Mouse (Mus musculus) testis, postnatal 14 days (tissue): ENCODE data around the gene Cd79a.
"Not testable (repeated sequence)": the region's sequence is repeated elsewhere in the genome, so short reads cannot be mapped to it uniquely, and the experiment has no call there.

Experiments
- DNase-seq: peaks from one replicate; pipeline ENCODE4 v3.0.0; 2021; ENCODE audit warnings: low spot score

The Cd79a gene

GRCm38 (mm10) chr7:24885468-24886307 lies 11.5 kb upstream of the Cd79a start:
- DNase-seq: no peak

- no peak for DNase-seq
Observed at GRCm38 (mm10) chr7:24886308-24886633, 10.9 kb upstream of the Cd79a start.

- no peak for DNase-seq
Observed at GRCm38 (mm10) chr7:24887096-24887495, 10.1 kb upstream of the Cd79a start.

GRCm38 (mm10) chr7:24889431-24890220 lies 7.6 kb upstream of the Cd79a start:
- no peak for DNase-seq

DNA sequence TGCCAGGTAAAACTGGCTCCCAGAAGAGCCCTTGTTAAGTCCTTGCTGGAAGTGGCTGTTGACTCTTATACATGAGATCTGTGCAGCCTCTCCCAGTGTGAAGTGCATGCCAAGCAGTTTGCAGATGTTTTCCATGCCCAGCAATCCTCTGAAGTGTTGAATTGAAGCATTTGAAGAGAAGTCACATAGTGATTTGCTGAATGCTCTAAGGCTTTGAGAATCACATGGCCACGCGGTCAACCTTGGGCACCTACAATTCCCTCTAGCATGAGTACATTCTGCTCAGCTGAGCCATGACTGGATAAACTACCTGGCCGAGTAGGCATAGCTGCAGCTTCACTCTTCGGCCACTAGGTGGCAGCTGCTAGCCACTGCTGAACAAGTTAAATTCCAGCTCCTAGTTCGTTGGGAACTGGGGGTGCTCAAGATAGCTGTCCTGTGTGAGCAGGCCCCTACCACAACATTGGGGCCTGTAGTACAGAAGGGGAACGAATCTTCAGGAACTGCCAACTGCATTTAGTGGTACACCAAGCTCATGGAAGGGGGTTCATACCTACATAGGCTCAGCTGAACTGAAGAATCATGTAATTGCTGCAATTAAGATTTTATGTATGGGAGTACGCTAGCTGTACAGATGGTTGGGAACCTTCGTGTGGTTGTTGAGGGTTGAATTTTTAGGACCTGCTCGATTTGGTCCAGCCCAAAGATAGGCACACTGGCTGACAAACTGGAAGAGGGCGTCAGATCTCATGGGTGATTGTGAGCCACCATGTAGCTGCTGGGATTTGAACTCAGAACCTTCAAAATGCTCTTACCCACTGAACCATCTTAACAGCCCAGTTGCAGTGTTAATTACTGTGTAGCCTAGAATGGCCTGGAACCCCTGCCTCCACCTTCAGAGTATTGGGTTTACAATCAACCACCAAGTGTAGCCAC lies 6.6 kb upstream of the Cd79a start:
- DNase-seq: peak; percentile 48

- no peak for DNase-seq
Observed at GRCm38 (mm10) chr7:24891241-24892124, 5.7 kb upstream of the Cd79a start.

DNA sequence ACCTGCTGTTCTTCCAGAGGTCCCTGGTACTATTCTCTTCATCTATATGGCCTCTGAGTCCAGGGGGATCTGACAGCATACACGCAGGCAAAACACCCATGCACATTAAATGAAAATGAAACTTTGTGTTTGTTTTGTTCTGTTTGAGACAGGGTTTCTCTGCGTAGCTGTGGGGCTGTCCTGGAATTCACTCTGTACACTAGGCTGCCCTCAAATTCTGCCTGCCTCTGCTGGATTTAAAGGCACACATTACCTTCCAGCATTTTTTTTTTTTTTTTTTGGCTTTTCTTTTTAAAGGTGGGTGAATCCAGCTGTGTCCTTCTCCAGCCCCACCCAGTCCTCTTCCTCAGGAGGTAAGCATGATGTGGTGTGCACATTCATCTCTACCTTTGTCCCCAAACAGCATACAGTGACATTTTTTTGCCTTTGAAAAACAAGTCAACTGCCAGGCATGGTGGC lies 5.0 kb upstream of the Cd79a start:
- peak; percentile 54 for DNase-seq

- not testable (repeated sequence) for DNase-seq
Observed at GRCm38 (mm10) chr7:24895749-24896148, 1.4 kb upstream of the Cd79a start.

DNA sequence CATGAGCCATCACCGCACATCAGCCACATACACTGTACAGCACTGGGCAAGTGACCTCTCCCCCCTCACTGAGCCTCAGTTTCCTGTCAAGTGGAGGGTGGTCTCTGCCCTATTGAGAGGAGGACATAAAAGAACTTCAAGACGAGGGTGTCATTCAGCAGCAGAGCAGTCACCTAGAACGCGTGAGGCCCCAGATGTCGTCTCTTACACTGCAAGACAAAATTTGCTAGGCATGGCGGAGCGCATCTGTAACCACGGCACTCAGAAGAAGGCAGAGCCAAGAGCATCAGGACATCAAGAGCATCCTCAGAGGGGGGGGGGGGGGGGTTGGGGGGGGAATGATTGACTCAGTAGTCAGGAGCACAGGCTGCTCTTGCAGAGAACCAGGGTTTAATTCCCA lies 912 bp upstream of the Cd79a start:
- DNase-seq: no peak

GRCm38 (mm10) chr7:24897959-24898358 lies 778 bp downstream of the Cd79a start:
- DNase-seq: no peak

GRCm38 (mm10) chr7:24901114-24901513 lies 3.9 kb downstream of the Cd79a start:
- DNase-seq: no peak

DNA sequence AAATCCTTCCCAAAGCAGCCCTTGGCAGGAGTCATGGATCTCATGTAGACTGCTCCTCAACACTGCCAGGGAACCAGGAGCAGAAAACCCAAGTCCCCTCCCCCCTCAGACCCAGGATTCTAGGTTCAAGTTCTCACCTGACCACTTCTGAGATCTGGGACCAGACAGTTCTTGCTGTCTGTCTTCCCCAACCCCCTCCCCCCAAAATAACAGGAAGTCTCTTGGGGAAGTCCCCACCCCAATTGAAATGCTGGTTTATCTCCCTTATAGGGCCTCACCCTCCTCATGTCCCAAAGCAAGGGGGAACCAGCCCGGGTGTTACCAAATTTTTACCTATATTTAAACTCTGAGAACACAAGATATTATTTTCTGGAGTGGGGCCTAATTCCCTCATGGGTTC lies 4.7 kb downstream of the Cd79a start:
- no peak for DNase-seq

- no peak for DNase-seq
Observed at GRCm38 (mm10) chr7:24902264-24902629, 5.1 kb downstream of the Cd79a start.

DNA sequence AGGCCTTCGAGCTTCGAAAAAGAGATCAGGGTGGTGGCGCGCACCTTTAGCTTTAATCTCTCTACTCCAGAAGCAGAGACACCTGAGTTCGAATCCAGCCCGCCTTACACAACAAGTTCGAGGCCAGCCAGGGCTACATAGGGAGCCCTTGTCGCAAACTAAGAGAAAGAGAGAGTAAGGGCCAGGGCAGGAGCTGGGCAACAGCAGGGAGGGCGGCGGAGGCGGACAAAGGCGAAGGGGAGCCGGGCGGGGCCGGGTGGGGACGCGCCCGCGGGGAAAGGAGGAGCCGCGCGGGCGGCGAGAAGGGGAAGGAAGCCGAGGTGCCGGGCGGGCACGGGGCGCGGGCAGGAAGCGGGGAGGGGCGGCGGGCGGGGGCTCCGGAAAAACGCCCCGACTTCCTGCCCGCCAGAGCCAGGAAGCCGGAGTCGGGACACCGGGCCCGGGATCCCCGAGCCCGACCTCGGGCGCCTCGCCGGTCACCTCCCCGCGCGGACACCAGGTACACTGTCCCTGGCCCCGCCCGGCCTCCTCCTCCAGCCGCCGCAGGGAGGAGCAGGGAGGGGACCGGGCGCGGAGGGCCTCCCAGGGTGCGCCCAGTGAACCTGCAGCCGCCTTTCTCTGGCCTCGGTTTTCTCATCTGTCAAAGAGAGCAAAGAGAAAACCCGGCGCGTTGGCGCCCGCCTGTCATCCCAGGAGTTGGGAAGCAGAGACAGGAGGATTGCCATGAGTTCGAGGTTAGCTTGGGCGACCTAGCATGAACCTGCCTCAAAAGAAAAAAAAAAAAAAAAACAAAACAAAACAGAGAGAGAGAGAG lies 5.7 kb downstream of the Cd79a start, which contains the start of gene Arhgef1:
TSS of gene Arhgef1 (plus strand) at position 283 of the 814 bp plus-strand sequence.
- DNase-seq: peak; percentile 50

DNA sequence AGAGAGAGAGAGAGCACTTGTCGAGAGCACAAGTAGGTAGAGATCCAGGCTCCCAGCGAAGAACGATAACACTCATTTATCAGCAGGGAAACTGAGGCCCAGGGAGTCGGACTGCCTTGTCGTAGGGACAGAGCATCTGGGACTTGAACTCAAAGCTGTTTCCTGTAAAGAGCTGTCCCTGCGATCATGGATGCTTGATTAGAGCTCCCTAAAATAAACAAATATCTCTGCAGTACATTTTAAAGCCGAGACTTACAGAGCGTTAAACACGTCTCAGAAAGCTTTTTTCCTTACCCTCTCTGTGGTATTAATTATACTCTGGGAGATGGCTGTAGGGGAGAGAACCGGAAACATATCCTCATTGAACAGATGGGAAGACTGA lies 6.3 kb downstream of the Cd79a start:
- no peak for DNase-seq

GRCm38 (mm10) chr7:24904070-24904483 lies 6.9 kb downstream of the Cd79a start:
- peak; percentile 98 for DNase-seq

GRCm38 (mm10) chr7:24904936-24905335 lies 7.8 kb downstream of the Cd79a start:
- DNase-seq: peak; percentile 38

DNA sequence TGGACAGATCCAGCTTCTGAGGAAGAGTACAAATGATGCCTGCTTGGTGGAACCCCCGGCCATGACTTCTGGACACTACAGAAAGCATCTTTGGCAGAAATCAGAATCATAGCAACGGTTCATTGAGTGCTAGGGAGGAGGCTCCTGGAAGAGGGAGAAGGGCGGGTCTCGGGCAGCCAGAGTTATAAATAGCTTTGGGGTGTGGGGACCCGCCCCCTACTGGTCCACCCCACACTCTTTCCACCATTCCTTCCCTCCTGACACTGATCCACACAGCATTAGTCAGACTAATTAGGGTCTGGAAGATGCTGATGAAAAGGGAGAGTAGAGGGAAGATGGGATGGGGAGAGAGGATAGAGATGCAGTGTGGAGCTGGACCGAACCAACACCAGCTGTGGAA lies 9.4 kb downstream of the Cd79a start:
- no peak for DNase-seq

- no peak for DNase-seq
Observed at GRCm38 (mm10) chr7:24907211-24907748, 10.1 kb downstream of the Cd79a start.

GRCm38 (mm10) chr7:24912480-24912879 lies 15.3 kb downstream of the Cd79a start:
- no peak for DNase-seq
